Mouse (Mus musculus): ENCODE measurements around the gene Rpp30. TPM values are rescaled to one million over a fixed set of nuclear protein-coding genes. Genes with fewer than 3 reads are reported as not detected.

Gene Rpp30
- polyA plus RNA-seq, 1 experiment from 2014 or later, result 59.5 TPM

DNA sequence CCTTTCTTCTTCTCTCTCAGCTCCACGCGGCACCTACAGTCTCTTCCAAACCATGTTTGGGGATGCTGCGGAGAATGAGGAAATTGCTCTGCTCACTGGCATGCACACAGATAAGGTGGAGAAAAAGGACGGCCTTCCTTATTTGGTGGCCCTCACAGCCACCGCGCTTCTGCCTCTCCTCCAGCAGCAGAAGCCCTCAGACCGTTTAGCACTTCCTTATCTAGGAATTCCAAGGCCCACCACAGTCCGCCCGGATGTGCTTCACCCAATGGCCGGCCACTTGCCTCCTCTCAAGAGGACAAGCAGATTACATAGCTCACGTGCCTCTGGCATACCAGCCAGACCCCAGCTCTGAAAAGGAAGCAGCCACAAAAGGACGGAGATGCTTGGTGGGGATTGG lies 46.1 kb downstream of the Rpp30 start:
- Histone ChIP-seq H3K36me3 (no peaks in the 10 kb centered on the region), H3K27me3 (no peaks in the 10 kb centered on the region), H3K4me1 (0 out of 2 replicates have a peak, but pooled peaks cover 4% of the 10 kb centered on the region), H3K4me2 (replicated peaks) (no peak overlapping the region), H3K9ac (no peak overlapping the region), H3K9me3 (replicated peaks) (no peaks in the 10 kb centered on the region), H3K4me3 (replicated peaks) (no peak overlapping the region), H3K27ac (replicated peaks) (no peak overlapping the region)
- no peak for ATAC-seq (ENCODE audit: insufficient number of reproducible peaks, low FRiP score, low TSS enrichment, low read depth)
- WGBS, result 46% methylated on average over 12 of the region's 12 CpGs

DNA sequence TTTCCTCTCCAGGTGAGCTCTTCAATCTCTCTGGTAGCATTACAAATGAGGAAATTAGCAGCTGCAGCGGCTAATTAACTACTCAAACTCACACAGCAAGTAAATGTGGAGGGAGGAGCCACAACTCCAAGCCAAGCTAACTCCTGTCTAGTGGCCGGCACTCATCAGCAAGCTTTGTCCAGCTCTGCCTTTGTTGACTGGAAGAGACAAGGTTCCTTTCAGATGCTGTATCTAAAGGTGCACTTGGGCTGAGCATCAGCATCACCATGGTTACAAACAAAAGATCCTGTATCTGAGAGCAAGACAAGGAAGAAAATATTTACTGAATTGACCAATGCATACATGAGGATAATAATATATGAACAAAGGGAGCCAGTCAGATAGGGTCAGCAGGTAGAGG lies 46.7 kb downstream of the Rpp30 start:
- 52% methylated on average over 2 of the region's 2 CpGs for WGBS

GRCm38 (mm10) chr19:36131990-36132389 lies 48.5 kb downstream of the Rpp30 start:
- H3K27me3 ChIP-seq, result no peaks in the 10 kb centered on the region
- H3K27ac ChIP-seq (replicated peaks), result no peak overlapping the region
- H3K9me3 ChIP-seq (replicated peaks), result no peaks in the 10 kb centered on the region
- H3K9ac ChIP-seq, result no peak overlapping the region
- no peak overlapping the region for H3K4me3 ChIP-seq (replicated peaks)
- H3K4me2 ChIP-seq (replicated peaks), result no peak overlapping the region
- 0 out of 2 replicates have a peak, but pooled peaks cover 4% of the 10 kb centered on the region for H3K4me1 ChIP-seq
- WGBS, result 43% methylated on average over 6 of the region's 6 CpGs
- no peaks in the 10 kb centered on the region for H3K36me3 ChIP-seq
- no peak for ATAC-seq (ENCODE audit: insufficient number of reproducible peaks, low FRiP score, low TSS enrichment, low read depth)

More for the DNA sequence above, 46.7 kb downstream of the Rpp30 start:
- H3K9ac ChIP-seq, result no peak overlapping the region
- no peak overlapping the region for H3K27ac ChIP-seq (replicated peaks)
- no peaks in the 10 kb centered on the region for H3K27me3 ChIP-seq
- no peaks in the 10 kb centered on the region for H3K9me3 ChIP-seq (replicated peaks)
- no peak overlapping the region for H3K4me3 ChIP-seq (replicated peaks)
- H3K36me3 ChIP-seq, result no peaks in the 10 kb centered on the region
- ATAC-seq (ENCODE audit: insufficient number of reproducible peaks, low FRiP score, low TSS enrichment, low read depth), result no peak
- H3K4me2 ChIP-seq (replicated peaks), result no peak overlapping the region
- H3K4me1 ChIP-seq, result 0 out of 2 replicates have a peak, but pooled peaks cover 4% of the 10 kb centered on the region

- no peak overlapping the region for H3K4me2 ChIP-seq (replicated peaks)
- no peak overlapping the region for H3K9ac ChIP-seq
- no peaks in the 10 kb centered on the region for H3K36me3 ChIP-seq
- no peak overlapping the region for H3K27ac ChIP-seq (replicated peaks)
- 87% methylated on average over 6 of the region's 6 CpGs for WGBS
- no peak overlapping the region for H3K4me3 ChIP-seq (replicated peaks)
- 0 out of 2 replicates have a peak, but pooled peaks cover 4% of the 10 kb centered on the region for H3K4me1 ChIP-seq
- no peaks in the 10 kb centered on the region for H3K27me3 ChIP-seq
- no peak for ATAC-seq (ENCODE audit: insufficient number of reproducible peaks, low FRiP score, low TSS enrichment, low read depth)
- H3K9me3 ChIP-seq (replicated peaks), result no peaks in the 10 kb centered on the region
Measured at GRCm38 (mm10) chr19:36133064-36133463, 49.5 kb downstream of the Rpp30 start.

GRCm38 (mm10) chr19:36133731-36134130 lies 50.2 kb downstream of the Rpp30 start:
- no peak overlapping the region for H3K4me3 ChIP-seq (replicated peaks)
- H3K4me2 ChIP-seq (replicated peaks), result no peak overlapping the region
- H3K4me1 ChIP-seq, result 0 out of 2 replicates have a peak, but pooled peaks cover 4% of the 10 kb centered on the region
- no peaks in the 10 kb centered on the region for H3K27me3 ChIP-seq
- no peaks in the 10 kb centered on the region for H3K36me3 ChIP-seq
- H3K9me3 ChIP-seq (replicated peaks), result no peaks in the 10 kb centered on the region
- no peak overlapping the region for H3K9ac ChIP-seq
- WGBS, result 51% methylated on average over 5 of the region's 5 CpGs
- no peak for ATAC-seq (ENCODE audit: insufficient number of reproducible peaks, low FRiP score, low TSS enrichment, low read depth)
- H3K27ac ChIP-seq (replicated peaks), result no peak overlapping the region

- Histone ChIP-seq H3K9ac (no peak overlapping the region), H3K36me3 (no peaks in the 10 kb centered on the region), H3K4me1 (no peaks in the 10 kb centered on the region), H3K9me3 (replicated peaks) (no peaks in the 10 kb centered on the region), H3K27ac (replicated peaks) (no peak overlapping the region), H3K4me3 (replicated peaks) (no peak overlapping the region), H3K27me3 (no peaks in the 10 kb centered on the region), H3K4me2 (replicated peaks) (no peak overlapping the region)
- no peak for ATAC-seq (ENCODE audit: insufficient number of reproducible peaks, low FRiP score, low TSS enrichment, low read depth)
- 88% methylated on average over 2 of the region's 2 CpGs for WGBS
Measured at GRCm38 (mm10) chr19:36143571-36143970, 60.1 kb downstream of the Rpp30 start.

- Histone ChIP-seq H3K4me1 (no peaks in the 10 kb centered on the region), H3K9ac (no peak overlapping the region), H3K27ac (replicated peaks) (no peak overlapping the region), H3K4me2 (replicated peaks) (no peak overlapping the region), H3K9me3 (replicated peaks) (no peaks in the 10 kb centered on the region), H3K27me3 (no peaks in the 10 kb centered on the region), H3K4me3 (replicated peaks) (no peak overlapping the region), H3K36me3 (no peaks in the 10 kb centered on the region)
- ATAC-seq (ENCODE audit: insufficient number of reproducible peaks, low FRiP score, low TSS enrichment, low read depth), result no peak
- WGBS, result 83% methylated on average over 6 of the region's 6 CpGs
Measured at GRCm38 (mm10) chr19:36148578-36148977, 65.1 kb downstream of the Rpp30 start.

DNA sequence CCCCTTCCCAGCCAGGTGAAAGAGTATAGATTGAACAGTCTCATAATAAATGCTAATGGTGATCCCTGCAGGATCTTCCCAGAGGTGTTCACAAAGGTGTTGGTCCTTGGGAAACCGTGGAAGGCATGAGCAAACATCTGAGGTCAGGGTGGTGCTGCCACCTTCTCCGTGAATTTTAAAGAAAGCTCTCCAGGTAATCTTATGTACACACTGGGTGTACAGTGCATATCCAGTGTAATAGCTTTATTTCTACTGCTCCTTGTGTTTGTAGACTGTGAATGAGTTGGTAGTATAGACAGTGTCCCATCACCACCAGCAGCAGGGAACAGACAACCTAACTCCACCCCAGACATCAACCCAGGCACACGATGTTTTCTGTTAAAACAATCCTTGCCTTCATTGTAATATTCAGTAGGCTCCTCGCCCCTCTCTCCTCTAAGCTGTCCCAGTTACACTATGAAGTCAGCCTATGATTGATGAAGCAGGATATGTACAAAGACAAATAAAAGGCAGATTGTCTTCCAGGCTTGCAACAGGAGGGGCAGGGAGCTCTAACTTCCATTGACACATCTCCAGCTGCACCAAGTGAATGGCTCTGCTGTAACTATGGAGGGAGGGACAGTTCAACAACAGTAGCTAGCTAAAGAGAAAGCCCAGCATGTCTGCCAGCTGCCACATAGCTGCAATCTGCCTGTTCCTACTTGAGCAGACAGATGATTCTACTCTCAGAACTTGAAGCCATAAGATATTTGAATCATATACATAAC lies 66.9 kb downstream of the Rpp30 start:
- no peak for ATAC-seq (ENCODE audit: insufficient number of reproducible peaks, low FRiP score, low TSS enrichment, low read depth)
- Histone ChIP-seq H3K9ac (no peak overlapping the region), H3K36me3 (no peaks in the 10 kb centered on the region), H3K4me1 (no peaks in the 10 kb centered on the region), H3K4me2 (replicated peaks) (no peak overlapping the region), H3K27me3 (no peaks in the 10 kb centered on the region), H3K4me3 (replicated peaks) (no peak overlapping the region), H3K9me3 (replicated peaks) (no peaks in the 10 kb centered on the region), H3K27ac (replicated peaks) (no peak overlapping the region)
- 58% methylated on average over 4 of the region's 4 CpGs for WGBS

Other genes starting within 250 kb of the Rpp30 start
- 0.58 and 0.60 TPM in 2 replicates for gene Htr7, start 26.2 kb upstream of the Rpp30 start, polyA plus RNA-seq (2015; fragmentation: Nextera tagmentation; extraction: Ambion mirVana)
- gene Ankrd1, start 36.4 kb downstream of the Rpp30 start, polyA plus RNA-seq (2015; fragmentation: Nextera tagmentation; extraction: Ambion mirVana), result 5.0 and 6.0 TPM in 2 replicates

Data from embryonic facial prominence, embryonic 15.5 days (tissue).